Mouse (Mus musculus) lung, adult 2 months (tissue): ENCODE results near the gene Ntm.

ENCODE experiments used
- CTCF ChIP-seq: fragments of 200-500 bp; IDR thresholded peaks from 2 replicates; pipeline ENCODE4 v1.5.1; 2011; ENCODE audit warnings: mild to moderate bottlenecking, low read length, control low read depth; ENCODE audit not compliant: insufficient read depth
- POLR2A ChIP-seq: fragments of 200-500 bp; IDR thresholded peaks from 2 replicates; pipeline ENCODE4 v1.6.1; 2011; ENCODE audit warnings: low read depth, mild to moderate bottlenecking, control low read depth, low read length, borderline replicate concordance; ENCODE audit errors: extremely low read depth

DNA sequence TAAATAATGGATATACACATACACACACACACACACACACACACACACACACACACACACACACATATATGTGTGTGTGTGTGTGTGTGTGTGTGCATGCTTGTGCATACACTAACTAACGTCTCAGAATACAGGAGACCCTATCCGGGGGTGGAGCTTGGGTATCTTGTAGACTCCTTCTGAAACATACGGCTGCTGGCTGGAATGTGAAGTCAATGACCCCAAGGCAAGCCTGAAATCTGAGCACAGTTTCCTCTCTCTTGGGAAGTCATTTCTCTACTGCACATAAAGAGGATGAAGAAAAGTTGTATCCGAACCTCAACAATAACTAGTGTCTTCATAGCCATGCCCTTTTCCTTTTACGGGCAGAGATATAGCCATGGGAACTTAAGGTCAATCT lies 95.2 kb downstream of the Ntm start:
- TF ChIP-seq CTCF (no peak), POLR2A (no peak)
